Mouse (Mus musculus) MEL-GATA-1-ER (cell line): ENCODE results near the gene Nefh.

Experiments
- DNase-seq: peaks from one replicate; pipeline ENCODE4 v3.0.0-alpha.2; 2012; ENCODE audit warnings: low read depth; ENCODE audit errors: extremely low read depth

The Nefh gene

DNA sequence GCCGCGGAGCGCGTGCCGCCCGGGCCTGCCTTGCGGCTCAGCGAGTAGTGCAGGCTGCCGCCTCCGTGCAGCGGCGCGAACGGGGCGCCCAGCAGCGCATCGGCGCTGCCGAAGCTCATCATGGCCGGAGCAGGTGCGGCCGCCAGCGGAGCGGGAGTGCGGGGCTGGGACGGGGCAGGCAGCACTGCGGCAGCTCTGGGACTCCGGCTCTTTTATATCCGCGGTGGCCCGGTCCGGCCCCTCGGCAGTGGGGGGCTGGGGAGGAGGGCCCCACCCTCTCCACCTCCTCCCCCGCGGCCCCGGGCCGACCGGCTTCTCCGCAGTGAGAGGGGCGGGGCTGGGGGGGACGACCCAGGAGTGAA lies at the start of gene Nefh:
Gene Nefh, minus strand, starts transcription at position 252 of the 362 bp plus-strand sequence.
- no peak for DNase-seq

DNA sequence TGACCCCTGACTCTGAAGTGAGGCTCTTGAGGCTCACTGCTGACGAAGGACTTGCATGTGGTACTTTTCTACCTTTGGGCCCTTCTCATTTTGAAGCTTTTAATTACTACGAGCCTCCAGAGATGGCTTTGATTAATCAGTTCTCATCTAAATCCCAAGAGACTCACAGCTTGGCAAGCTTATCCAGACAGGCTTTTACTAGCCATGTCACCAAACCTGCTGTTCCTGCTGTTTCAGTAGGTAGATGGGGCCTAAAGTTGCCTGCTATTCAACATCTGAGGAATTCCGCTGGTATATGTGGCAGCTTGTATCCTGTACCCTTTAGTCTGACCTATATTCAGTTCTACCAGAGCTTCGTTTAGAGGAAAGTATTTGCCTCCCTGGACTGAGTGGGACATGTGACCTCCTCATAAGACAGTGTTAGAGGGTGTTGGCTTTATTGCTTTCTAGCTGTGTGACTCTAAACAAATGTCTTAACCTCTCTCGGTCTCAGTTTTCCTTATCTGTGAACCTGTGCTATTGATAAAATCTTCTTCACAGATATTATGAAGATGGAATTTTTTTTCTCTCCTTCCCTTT lies 48.8 kb upstream of the Nefh start:
- no peak for DNase-seq

DNA sequence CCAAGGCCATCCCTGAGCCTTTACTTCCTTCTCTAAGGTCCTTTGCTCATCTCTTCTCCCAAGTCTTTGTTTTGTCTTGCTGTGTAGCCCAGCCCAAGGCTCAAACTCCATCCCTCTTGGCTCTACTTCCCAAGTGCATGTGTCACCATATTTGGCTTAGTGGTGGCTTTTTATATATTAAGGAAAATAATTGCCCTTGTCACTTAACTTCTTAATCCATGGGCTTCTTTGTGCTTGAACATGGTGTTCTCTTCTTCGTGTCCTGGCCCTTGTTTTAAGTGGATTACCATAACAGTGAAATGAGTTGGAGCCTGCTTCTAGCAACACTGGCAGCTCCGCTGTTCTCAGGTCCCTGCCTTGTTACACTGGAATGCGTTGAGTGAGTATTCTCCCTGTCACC lies 47.8 kb upstream of the Nefh start:
- no peak for DNase-seq

DNA sequence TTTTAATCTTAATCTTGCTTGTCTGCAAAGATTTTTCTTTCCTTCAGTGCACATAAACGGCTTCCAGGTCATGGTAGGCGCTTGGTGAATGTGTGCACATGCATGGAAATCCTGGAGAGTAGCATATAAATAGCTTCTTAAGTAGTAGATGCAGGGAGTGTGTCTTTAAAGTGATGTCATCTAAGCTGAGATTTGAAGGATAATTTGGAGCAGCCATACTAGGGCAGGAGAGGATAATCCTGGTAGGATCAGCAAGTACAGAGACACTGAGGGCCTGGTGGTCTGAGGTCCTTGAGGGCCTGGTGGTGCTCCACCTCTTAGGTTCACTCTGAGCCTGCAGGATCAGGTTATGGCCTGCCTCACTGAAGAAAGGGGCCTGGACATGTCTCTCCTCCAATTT lies 44.6 kb upstream of the Nefh start:
- DNase-seq, result no peak

DNA sequence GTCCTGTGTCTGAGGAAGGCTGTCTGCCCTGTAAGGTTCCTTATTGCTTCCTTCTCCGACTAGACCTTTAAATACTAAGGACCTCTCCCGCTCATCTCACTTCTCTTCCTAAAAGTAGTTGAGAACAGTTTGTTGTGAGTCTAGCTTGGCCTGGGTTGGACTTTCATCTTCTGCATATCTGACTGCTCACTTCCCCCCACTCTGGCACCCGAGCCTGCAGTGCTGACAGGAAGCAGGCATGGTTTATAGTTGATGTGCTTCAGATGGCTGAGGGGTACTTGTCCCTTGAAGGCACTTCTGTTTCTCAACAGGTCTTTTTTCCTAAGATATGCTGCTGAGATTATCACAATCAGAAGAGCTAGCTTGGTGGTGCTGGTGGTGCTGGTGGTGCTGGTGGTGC lies 41.3 kb upstream of the Nefh start:
- no peak for DNase-seq

DNA sequence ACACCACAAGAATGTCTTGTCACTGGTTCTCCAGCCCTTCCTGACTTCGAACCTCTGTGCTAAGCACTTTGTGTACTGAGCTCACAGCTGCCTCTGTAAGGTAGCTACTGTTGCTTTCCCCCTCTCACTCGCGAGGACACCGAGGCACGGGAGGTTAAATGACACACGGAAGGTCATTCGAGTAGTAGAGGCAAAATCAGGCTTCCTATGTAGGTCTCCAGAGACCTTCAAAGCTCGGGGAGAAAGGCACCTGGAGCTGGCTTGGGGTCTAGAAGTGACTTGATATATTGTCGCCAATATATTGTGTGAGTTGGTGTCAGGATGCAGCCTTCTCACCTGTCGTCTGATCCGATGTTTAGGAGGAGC lies 39.6 kb upstream of the Nefh start:
- no peak for DNase-seq

DNA sequence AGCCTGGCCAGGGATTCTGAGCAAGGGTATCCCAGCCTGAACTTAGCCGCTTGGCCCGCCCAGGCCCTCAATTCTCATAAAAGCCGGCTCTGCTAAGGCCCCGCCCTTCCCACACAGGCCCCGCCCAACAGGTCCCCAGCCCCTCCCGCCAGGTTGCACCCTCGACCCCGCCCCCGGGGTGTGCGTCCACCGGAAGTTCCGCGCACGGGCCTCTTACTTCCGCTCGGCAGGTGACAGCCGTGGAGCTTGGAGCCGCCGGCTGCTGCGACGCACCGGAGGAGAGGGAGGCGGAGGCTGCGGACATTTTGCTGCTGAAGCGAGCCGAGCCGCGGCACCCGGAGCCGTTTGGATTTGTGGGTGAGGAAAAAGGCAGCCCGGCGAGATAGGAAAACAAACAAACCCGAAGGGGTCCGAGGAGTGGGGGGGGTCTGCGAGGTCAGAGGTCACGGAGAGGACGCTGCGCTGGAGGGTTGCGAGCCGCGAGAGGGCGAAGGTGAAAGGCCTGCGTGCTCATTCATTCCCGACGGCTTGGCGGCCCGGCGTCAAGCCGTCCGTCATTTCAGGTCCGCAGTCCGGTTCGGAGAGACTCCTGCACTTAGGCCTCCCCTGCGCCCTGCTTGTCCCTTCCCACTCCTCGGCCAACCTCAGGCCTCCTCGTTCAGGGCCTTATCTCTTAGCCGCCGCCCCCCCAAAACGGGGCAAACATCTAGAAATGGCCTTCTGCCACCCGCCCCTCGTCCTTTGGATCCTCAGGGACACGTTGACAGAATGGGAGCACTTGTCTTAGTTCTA lies 39.0 kb upstream of the Nefh start, which contains the start of gene Ap1b1:
Gene Ap1b1, plus strand, starts transcription at position 130 of the 792 bp plus-strand sequence.
- no peak for DNase-seq

DNA sequence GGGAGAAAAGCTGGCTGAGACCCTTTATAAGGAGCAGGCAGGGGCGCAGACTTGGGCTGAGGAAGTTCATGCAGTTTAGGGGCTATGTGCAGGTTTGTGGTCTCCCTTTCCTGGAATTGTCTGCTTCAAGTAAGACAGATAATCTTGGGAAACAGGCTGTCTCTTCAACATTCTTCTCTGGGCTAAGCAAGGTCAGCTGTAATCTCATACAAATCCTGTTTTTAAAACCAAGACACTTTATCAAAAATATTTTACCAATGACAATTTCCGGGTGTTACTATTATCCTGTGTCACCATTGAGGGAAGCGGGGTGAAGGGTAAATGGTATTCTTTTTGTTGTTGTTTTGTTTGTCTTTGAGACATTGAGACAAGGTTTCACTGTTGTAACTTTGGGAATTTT lies 36.9 kb upstream of the Nefh start:
- no peak for DNase-seq

DNA sequence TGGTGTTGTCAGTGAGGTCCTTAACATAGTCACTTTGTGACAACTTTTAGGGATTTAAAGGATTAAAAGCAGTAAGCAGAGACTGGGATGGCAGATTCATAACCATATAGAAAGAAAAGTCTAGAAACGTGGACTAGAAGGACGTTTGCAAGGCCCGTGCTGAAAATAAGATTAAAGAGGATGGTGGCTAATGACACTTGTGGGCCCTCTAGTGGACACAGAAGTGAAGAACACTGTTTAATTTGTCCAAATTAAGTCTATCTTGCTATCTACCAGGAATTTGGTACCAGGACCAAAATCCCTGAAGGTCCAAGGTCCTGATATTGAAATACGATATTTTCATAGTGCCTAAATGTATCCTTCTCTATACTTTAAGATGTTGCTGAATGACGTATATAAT lies 36.4 kb upstream of the Nefh start:
- no peak for DNase-seq

DNA sequence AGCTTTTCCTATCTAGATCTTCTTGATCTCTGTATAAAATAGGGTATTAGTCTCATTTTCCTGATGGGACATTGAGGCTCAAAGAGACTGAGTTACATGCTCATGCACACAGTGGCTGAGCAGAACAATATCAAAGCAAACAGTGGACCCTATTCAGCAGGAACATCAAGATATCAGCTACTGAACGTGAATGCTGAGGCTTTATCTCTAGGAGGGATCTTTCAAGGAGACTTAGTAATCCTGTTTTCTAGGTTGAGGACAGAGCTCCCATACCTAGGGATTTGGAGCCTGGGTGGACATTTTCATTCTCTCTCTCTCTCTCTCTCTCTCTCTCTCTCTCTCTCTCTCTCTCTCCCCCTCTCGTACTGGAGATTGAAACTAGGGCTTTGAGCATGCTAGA lies 35.7 kb upstream of the Nefh start:
- DNase-seq, result no peak

DNA sequence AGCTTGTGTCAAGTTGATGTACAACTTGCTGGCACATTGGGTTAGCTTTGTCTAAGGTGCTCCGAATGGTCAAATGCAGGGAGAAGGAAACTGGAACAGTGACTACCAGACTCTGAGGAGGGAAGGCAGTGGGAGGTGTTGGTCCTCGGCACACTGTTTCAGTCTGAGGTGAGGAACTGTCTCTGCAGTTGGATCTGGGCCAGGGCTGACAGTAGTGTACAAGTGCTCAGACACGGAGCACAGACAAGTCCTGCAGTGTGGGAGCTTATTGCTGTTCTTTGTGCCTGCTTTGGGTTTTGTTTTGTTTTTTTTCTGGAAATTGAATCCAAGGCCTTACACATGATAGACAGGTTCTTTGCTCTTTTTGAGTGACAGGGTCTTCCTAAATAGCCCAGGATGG lies 35.1 kb upstream of the Nefh start:
- no peak for DNase-seq

DNA sequence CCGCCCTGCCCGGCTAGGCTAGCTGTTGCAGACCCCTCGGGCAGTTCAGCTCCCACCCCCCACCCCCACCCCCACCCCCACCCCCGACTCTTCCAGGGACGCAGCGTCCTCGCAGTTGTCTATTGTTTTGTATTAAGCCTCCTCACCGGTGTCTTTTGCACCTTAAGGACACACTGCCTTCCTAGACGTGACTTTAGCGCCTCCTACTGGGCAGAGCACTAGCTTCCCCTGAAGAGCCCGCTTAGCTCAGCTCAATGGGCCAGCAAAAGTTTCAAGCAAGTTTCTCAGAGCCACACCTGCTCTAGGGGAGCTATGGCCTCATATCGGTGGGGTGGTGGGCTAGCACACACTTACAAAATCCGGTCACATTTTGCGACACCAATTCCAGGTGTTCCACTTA lies 27.8 kb upstream of the Nefh start:
- DNase-seq, result no peak

DNA sequence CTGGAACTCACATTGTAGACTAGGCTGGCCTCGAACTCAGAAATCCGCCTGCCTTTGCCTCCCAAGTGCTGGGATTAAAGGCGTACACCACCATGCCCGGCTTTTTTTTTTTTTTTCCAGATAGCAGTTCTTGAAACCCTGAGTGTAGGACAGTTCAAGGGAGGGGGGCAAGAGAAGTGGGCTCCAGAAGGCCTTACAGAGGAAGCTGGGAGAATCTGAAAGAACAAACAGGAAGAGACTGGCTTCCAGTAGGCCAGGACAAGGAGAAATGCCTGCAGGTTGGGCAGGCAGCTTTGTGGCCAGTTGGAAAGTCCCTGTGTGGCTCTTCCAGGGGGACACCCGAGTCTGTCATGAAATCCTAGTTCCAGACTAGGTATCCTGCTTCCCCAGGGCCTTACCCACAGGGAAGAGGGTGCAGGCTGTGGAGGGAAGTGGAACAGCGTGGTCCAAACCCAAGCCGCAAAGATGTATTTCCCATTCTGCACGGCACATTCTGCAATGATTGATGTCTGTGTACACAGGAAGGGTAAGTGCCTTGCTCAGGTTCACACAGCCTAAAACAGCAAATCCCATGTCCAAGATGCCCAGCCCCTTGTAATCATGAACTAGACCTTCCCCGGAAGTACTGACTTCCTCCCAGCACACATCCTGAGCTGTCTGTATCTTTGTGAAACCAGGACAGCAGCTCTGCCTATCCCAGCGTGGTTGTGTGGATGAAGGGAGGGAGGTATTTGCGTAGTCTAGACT lies 26.7 kb upstream of the Nefh start:
- DNase-seq, result no peak

DNA sequence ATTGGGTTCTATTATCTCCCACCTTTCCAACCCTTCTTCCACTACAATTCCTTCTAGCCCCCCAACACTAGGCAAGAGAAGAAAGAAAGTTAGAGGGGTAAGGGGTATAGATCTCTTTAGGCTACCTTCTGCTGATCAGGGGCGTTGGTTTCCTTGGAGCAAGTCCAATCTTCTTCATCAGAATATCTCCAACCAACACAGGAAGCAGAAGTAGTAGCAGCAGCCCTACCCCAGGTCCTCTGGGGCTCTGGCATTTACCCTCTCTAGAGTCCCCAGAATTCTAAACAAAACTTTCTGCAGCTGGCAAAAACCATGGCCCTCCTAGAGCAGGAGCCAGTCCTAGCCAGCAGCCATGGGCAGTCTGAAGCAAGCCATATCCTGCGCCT lies 26.0 kb upstream of the Nefh start:
- no peak for DNase-seq

DNA sequence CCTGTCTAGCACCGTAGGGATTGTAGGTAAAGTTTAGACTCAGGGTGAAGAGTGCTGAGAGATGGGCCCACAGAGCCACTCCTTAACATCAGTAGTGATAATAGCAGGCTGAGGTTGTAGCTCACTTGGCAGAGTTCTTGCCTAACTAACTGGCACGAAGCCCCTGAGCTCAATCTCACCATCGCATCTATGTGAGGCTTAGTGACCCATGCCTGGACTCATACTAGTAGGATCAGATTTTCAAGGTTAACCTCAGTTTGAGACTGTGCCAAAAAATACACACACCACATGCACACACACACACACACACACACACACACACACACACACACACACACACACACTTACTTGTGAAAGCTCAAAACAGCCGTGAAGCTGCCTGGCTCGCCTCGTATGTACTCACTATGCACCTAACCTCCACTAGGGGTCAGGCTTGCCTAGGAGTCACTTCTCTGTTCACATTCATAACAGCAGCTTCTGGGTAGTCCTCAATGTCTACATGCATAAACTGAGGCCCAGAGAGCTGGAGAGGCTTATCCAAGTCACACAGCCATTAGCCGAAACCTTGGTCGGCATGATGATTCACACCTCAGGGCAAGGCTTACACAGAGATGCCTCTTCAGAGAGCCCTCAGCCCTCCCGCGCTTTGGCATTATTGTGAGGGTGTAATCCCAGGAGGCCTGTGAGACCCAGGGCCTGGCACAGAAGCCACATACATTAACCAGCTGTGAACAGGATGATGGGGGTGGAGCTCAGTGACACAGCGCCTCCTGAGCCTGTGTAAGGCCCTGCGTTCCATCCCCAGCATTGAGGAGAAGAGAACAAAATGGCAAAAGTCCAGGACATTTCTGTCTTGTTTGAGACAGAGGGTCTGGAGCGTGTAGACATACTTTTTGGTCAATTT lies 25.4 kb upstream of the Nefh start:
- DNase-seq, result peak; percentile 88

DNA sequence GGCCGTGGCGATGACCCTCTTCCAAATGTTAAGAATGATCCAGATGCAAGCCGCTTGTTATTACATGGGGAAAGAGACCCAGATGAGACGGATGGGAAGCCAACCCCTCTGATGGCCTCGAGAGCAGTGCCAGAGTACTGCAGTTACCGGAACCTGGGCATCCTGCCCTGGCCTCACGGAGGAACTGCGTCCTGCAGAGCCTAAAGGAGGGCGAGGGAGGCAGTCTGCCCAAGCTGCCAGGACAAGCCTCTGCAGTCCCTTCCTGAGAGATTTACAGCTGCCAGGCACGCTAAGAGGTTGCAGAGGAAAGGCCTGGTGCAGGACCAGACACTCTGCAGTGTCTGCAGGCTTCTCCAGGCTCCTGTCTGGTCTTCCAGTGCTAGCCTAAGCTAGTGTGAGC lies 20.5 kb upstream of the Nefh start:
- DNase-seq, result no peak

DNA sequence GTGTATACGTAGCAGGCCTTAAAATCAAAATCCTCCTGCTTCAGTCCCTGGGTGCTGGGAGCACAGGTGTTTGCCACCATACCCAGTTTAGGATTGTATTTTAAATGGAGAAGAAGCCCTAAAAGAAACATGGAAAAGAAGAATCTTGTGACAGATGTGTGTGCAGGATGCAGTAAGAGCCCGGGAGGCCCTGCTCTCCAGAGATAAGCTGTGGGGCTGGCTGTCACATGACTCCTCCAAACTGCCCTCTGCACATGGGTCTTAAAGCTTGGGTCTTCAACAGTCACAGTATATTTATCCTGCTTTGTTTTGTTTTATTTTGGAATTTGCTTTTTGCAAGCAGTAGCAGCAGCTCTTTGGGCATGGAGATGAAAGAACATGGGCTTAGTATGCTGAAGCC lies 19.7 kb upstream of the Nefh start:
- no peak for DNase-seq

DNA sequence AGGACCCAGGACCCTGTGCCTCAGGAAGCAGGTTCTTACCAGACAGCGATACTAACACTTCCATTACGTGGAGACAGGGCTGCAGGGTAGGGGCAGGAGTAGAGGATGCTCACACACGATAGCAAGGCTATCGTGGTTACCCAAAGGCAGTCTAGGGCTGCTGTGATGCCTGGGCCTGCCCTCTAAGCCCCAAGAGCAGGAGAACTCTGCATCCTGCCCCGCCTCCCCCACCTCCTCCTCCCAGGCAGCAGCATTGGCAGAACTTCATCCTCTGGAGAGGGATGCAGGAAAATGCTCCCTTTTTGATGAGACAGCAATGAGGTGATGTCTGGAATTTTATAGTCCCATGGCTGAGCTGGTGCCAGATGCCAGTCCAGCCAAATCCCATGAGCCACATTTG lies 19.0 kb upstream of the Nefh start:
- DNase-seq, result no peak

DNA sequence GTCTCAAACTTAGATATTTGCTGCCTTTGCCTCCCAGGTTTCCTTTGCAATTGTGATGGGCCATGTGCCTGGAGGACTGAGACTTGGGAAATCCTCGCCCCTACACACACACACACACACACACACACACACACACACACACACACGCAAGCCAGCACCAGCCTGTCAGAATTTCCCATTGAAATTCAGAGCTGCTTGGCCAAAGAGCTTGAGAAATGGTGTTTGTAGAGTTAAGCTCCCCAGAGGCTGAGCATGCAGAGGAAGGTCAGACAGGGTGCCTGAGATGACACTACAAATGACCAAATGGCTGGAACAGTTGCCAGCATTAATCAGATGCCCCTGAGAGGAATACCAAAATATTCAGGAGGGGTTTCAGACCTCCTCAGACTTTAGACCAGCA lies 18.5 kb upstream of the Nefh start:
- no peak for DNase-seq

DNA sequence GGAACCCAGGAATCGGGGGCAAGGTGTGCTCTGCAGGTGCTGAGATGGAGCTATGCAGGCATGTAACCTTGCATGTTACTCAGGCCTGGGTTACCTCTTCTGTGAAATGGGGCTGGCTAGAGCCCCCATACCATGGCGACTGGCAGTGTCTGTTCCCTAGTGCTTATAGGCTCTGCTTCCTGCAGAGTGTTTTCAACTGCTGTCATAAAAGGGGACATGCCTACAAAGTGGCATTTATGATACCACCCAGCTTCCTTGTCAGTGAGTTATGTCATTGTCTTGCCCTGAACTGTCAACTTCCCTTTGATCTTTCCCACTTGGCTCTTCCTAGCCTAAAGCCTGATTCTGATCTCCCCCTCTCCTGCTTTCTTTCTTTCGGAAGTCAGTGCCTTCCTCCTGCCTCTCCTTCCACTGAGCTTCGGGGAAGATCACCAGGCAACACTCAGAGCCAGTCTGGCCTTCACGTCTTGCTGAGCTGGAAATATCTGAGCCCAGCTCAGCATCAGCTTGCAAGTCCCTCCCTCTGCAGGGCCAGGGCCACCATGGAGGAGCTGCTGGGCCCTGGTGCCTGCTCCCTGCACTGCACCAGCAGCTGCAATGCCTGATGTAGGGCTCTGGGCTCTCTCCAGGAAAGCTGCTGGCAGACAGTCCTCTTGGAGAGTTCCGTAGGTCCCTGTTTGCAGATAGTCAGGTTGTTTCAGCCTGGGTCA lies 15.4 kb upstream of the Nefh start:
- DNase-seq, result no peak

DNA sequence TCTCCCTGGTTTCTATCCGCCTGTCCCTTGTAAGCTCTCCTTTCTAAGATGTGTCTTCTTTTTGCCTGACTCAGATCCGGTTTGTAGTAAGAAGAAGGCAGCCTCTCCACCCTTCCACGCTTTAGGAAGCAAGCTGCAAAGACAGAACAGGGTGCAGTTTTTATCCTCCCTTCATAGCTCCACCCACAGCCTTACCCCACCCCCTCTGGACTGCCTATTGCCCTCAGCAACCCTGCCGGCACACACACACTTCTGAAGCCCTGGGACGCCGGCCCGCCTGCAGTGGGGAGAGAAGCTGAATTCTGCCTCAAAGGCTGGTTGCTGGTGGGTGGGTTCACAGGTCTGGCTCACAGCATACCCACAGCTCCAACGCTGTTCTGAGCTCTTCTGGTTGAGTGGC lies 6.1 kb upstream of the Nefh start:
- no peak for DNase-seq
